In genomic region chr11:55105389-55105788, GRCm38 (mm10) we compare ENCODE assay signal across 27 mouse cellular contexts. TPM values are rescaled to one million over a fixed set of nuclear protein-coding genes. Genes with fewer than 3 reads are reported as not detected.
DNase-seq lines count a peak whose midpoint lies in the region; ATAC-seq and TF ChIP-seq lines count a peak whose summit lies in the region.
"Had no signal": no experiment of that assay in that cellular context is flagged by ENCODE, and none has a peak within 500 bp of the region (broad histone marks: within the 10 kb centered on the region; RNA-seq: fewer than 3 reads in every experiment).

No protein-coding gene starts in this region.

- no peak for TF ChIP-seq POLR2A in liver, adult 2 months (IDR thresholded peaks at IDR 0.05; ENCODE audit: extremely low read depth, insufficient read depth, low read length)

- H3K9me3 ChIP-seq in stomach, postnatal 0 days (ENCODE audit: control insufficient read depth, low read length): no peaks in the 10 kb centered on the region
- H3K9me3 ChIP-seq: embryonic facial prominence, embryonic 10.5 days; forebrain, embryonic 13.5 days; G1E; heart, embryonic 15.5 days had no signal

- peak; percentile 2 for DNase-seq in cerebellum, adult 9-10 months
- DNase-seq in cerebellum, postnatal 10 days: no peak
- DNase-seq in liver, adult 2 months (ENCODE audit: extremely low read depth, low read depth, low spot score): peak; percentile 92
- no peak for DNase-seq in liver
- DNase-seq in kidney, adult 8-10 months: peak; percentile 90 to 91
- peak; percentile 77 for DNase-seq in kidney, postnatal 14 days
- no peak for DNase-seq in stomach, postnatal 0 days (ENCODE audit: low spot score)
- DNase-seq in ovary, postnatal 14 days (ENCODE audit: low spot score): no peak
- DNase-seq: adrenal gland, postnatal 10 days; B cell, adult 2 months; cerebellum, adult 11 months; cerebellum, adult 8-10 months; forebrain, postnatal 0 days; gastrocnemius, postnatal 14 days; heart, adult 2 months; heart, postnatal 14 days had no signal

- H3K79me2 ChIP-seq in liver, adult 2 months (ENCODE audit: control insufficient read depth, insufficient read depth, low read length): no peaks in the 10 kb centered on the region; the same call in 1 of the 2 replicates

- H3K4me1 ChIP-seq in liver, adult 2 months (ENCODE audit: control insufficient read depth, insufficient read depth, low read length): peaks cover 21% of the 10 kb centered on the region
- no peaks in the 10 kb centered on the region for H3K4me1 ChIP-seq in stomach, postnatal 0 days (replicated peaks; ENCODE audit: control insufficient read depth, insufficient read depth)
- H3K4me1 ChIP-seq: embryonic facial prominence, embryonic 10.5 days; forebrain, embryonic 13.5 days had no signal

- TF ChIP-seq CTCF in liver, adult 2 months (IDR thresholded peaks at IDR 0.05; ENCODE audit: low read depth, low read length): no peak
- TF ChIP-seq CTCF in stomach, postnatal 0 days (IDR thresholded peaks at IDR 0.05; ENCODE audit: low read depth): no peak

- H3K36me3 ChIP-seq in liver, adult 2 months (ENCODE audit: control insufficient read depth, insufficient read depth, low read length): peaks cover 21% of the 10 kb centered on the region
- no peaks in the 10 kb centered on the region for H3K36me3 ChIP-seq in stomach, postnatal 0 days (ENCODE audit: control insufficient read depth, insufficient read depth, low read length)
- H3K36me3 ChIP-seq: embryonic facial prominence, embryonic 10.5 days; G1E; heart, embryonic 15.5 days had no signal

- 20% methylated on average over 4 of the region's 4 CpGs for WGBS in liver, adult 2 months
- 69% methylated on average over 4 of the region's 4 CpGs for WGBS in stomach, postnatal 0 days

- H3K9ac ChIP-seq in liver, adult 2 months (ENCODE audit: low read depth, low read length): no peak overlapping the region
- no peak overlapping the region for H3K9ac ChIP-seq in stomach, postnatal 0 days (ENCODE audit: low read length)
- H3K9ac ChIP-seq: forebrain, embryonic 13.5 days; forebrain, postnatal 0 days; heart, embryonic 15.5 days had no signal

- H3K27me3 ChIP-seq in liver, adult 2 months (ENCODE audit: control insufficient read depth, insufficient read depth, low read length): no peaks in the 10 kb centered on the region
- H3K27me3 ChIP-seq in stomach, postnatal 0 days (ENCODE audit: control insufficient read depth, insufficient read depth, low read length): no peaks in the 10 kb centered on the region
- H3K27me3 ChIP-seq: forebrain, embryonic 13.5 days; heart, embryonic 15.5 days had no signal

- no peak for ATAC-seq in stomach, postnatal 0 days (ENCODE audit: low FRiP score, low TSS enrichment)
- ATAC-seq: CD4-positive, CD25-positive, alpha-beta regulatory T cell, adult 4 months; forebrain, embryonic 13.5 days; forebrain, postnatal 0 days had no signal

- no peak overlapping the region for H3K27ac ChIP-seq in liver, adult 2 months (replicated peaks; ENCODE audit: insufficient read depth, low read depth, low read length)
- no peak overlapping the region for H3K27ac ChIP-seq in stomach, postnatal 0 days (replicated peaks)
- H3K27ac ChIP-seq: embryonic facial prominence, embryonic 10.5 days; forebrain, embryonic 13.5 days; heart, adult 2 months; heart, embryonic 15.5 days had no signal

- no peak overlapping the region for H3K4me3 ChIP-seq in liver, adult 2 months (ENCODE audit: insufficient read depth, low read depth, low read length)
- no peak overlapping the region for H3K4me3 ChIP-seq in stomach, postnatal 0 days (ENCODE audit: low read depth, low read length)
- H3K4me3 ChIP-seq: embryonic facial prominence, embryonic 10.5 days; forebrain, embryonic 13.5 days; heart, adult 2 months; heart, embryonic 15.5 days had no signal

- no peak for TF ChIP-seq EP300 in stomach, postnatal 0 days (optimal IDR thresholded peaks at IDR 0.05)

- H3K4me2 ChIP-seq in stomach, postnatal 0 days (replicated peaks; ENCODE audit: low read depth): no peak overlapping the region
- H3K4me2 ChIP-seq: forebrain, embryonic 13.5 days; heart, embryonic 11.5 days; heart, embryonic 15.5 days had no signal

RNA-seq across cellular contexts. Expression of gene Gm2a, which starts 7.5 kb away (rescaled TPM):
- total RNA-seq in liver, adult 2 months (2014; rRNA removed): 41.1 and 61.8 TPM in 2 replicates
- 64.6 and 73.6 TPM in 2 replicates for polyA plus RNA-seq in liver, adult 2 months (2012; rRNA removed)
- polyA plus RNA-seq in stomach, postnatal 0 days (2015; fragmentation: Nextera tagmentation; extraction: Ambion mirVana): 84.3 and 89.3 TPM in 2 replicates
- polyA plus RNA-seq: G1E had no signal

RNA-seq across cellular contexts. Expression of gene Ccdc69, which starts 27.5 kb away (rescaled TPM):
- total RNA-seq in liver, adult 2 months (2014; rRNA removed): 0.13 and 0.55 TPM in 2 replicates
- polyA plus RNA-seq in liver, adult 2 months (2012; rRNA removed): 0.43 TPM in 1 of 2 replicates, not detected in the other
- 5.1 and 5.4 TPM in 2 replicates for polyA plus RNA-seq in stomach, postnatal 0 days (2015; fragmentation: Nextera tagmentation; extraction: Ambion mirVana)
- total RNA-seq: G1E had no signal
- polyA plus RNA-seq: G1E had no signal

RNA-seq across cellular contexts. Expression of gene Slc36a3, which starts 46.1 kb away (rescaled TPM):
- not detected in 2 replicates for total RNA-seq in liver, adult 2 months (2014; rRNA removed)
- 0.05 TPM in 1 of 2 replicates, not detected in the other for polyA plus RNA-seq in liver, adult 2 months (2012; rRNA removed)
- polyA plus RNA-seq in stomach, postnatal 0 days (2015; fragmentation: Nextera tagmentation; extraction: Ambion mirVana): 0.06 and 0.11 TPM in 2 replicates
- total RNA-seq: adrenal gland, postnatal 10 days; adrenal gland, postnatal 4 days; forebrain, postnatal 0 days; gastrocnemius, adult 18-20 months; gastrocnemius, postnatal 14 days; heart, adult 2 months; heart, postnatal 14 days; hematopoietic stem cell, adult 5-6 weeks had no signal
- polyA plus RNA-seq: brain, embryonic 14.5 days; embryonic facial prominence, embryonic 10.5 days; embryonic facial prominence, embryonic 14.5 days; forebrain, embryonic 13.5 days; forebrain, postnatal 0 days; G1E; heart, adult 2 months; heart, embryonic 11.5 days; heart, embryonic 15.5 days had no signal

Comparison
In these comparisons a context has a peak if more than half of its experiments do, and no peak if none do; other contexts are left out.
1. DNase-seq: peak in cerebellum, adult 9-10 months (single experiment), liver, adult 2 months (single experiment), kidney, adult 8-10 months (2 of 2) and kidney, postnatal 14 days (single experiment); none in cerebellum, postnatal 10 days (0 of 2), liver (single experiment), stomach, postnatal 0 days (single experiment) and ovary, postnatal 14 days (single experiment).